Mouse (Mus musculus) hindbrain, embryonic 13.5 days (tissue): ENCODE measurements at regions not wholly inside any gene's neighbourhood (a gene's known extent, or its start where the extent isn't known, plus 50 kb on each side); places are given as distances from the start of the nearest gene placed in this dataset.

Experiments used
- ATAC-seq: fragments of 200-750 bp; cut with Nextera tagmentation; 2 replicates; pipeline ENCODE4 v1.8.0; 2017; ENCODE audit warnings: moderate TSS enrichment; ENCODE audit not compliant: low FRiP score
- H3K27ac ChIP-seq: fragments of 300-500 bp; sonication (generic); 2 replicates; pipeline ENCODE4 v1.5.1; 2015; ENCODE audit warnings: inconsistent platforms, mild to moderate bottlenecking, moderate library complexity
- H3K27me3 ChIP-seq: fragments of 300-500 bp; sonication (generic); 2 replicates; pipeline ENCODE4 v1.6.1; 2015; ENCODE audit warnings: mild to moderate bottlenecking, inconsistent platforms
- H3K36me3 ChIP-seq: fragments of 300-500 bp; sonication (generic); 2 replicates; pipeline ENCODE4 v1.6.1; 2015; ENCODE audit warnings: mild to moderate bottlenecking, inconsistent platforms
- H3K4me1 ChIP-seq: fragments of 300-500 bp; sonication (generic); replicated peaks from 2 replicates; pipeline ENCODE4 v1.6.1; 2015; ENCODE audit warnings: inconsistent platforms
- H3K4me2 ChIP-seq: fragments of 300-500 bp; sonication (generic); 2 replicates; pipeline ENCODE4 v1.6.1; 2015; ENCODE audit warnings: inconsistent platforms, mild to moderate bottlenecking, moderate library complexity
- H3K4me3 ChIP-seq: fragments of 300-500 bp; sonication (generic); 2 replicates; pipeline ENCODE4 v1.5.1; 2015; ENCODE audit warnings: mild to moderate bottlenecking, inconsistent platforms
- H3K9ac ChIP-seq: fragments of 300-500 bp; sonication (generic); 2 replicates; pipeline ENCODE4 v1.6.1; 2015; ENCODE audit warnings: mild to moderate bottlenecking, inconsistent platforms
- H3K9me3 ChIP-seq: fragments of 300-500 bp; sonication (generic); 2 replicates; pipeline ENCODE4 v1.6.1; 2016; ENCODE audit warnings: inconsistent platforms
- WGBS: fragments of 180-500 bp; shearing (Covaris S2); methylation state at CpG from one replicate; pipeline ENCODE4 v1.1.7; 2015; 5-methylcytosine and 5-hydroxymethylcytosine counted together

DNA sequence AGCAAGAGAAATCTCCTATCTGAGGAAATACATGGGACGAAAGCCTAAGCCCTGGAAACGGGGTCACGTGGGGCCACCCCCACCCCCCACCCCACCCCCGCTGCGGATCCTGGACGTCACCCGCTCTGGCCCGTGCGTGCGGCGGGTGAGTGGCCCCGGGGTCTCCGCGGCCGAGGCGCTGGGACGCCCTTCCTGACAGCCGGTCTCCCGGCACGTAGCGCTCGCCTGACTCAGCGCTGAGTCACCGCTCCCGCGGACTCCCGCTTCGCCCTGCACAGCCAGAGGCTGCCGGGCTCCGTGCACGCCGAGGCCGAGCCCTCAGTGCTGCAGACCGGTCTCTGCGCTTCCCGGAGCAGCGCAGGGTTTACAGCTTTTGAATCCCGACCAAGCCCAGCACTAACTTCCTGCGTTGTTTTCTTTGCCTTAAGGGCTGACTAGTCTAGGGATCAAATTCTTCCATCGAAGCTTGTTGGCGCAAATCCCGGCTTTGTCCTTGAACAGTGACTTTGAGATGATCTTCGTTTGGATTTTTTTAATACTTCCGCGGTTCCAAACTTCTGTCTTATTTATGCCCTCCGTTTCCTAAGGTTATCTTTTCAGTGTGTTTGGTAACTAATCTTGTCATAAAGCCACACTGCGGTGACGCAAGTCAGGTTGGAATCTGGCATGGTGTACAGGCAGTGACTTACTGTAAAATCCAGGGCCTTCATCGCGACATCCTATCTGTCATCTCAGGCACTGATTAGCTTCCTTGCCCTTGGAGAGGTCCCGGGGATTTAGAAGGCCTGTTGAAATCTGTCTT, 79.8 kb downstream of the Arrdc3 start:
- H3K4me2 ChIP-seq = peak overlapping the region; percentile 72
- H3K27ac ChIP-seq = peak overlapping the region; percentile 64
- no peaks in the 10 kb centered on the region for H3K36me3 ChIP-seq
- peak; percentile 99 for ATAC-seq
- peaks cover 5% of the 10 kb centered on the region for H3K4me1 ChIP-seq
- peak overlapping the region; percentile 77 for H3K9ac ChIP-seq
- H3K4me3 ChIP-seq = peak overlapping the region; percentile 57
- H3K27me3 ChIP-seq = peaks cover 12% of the 10 kb centered on the region
- WGBS = 6% methylated on average over 51 of the region's 51 CpGs
- H3K9me3 ChIP-seq = no peaks in the 10 kb centered on the region

DNA sequence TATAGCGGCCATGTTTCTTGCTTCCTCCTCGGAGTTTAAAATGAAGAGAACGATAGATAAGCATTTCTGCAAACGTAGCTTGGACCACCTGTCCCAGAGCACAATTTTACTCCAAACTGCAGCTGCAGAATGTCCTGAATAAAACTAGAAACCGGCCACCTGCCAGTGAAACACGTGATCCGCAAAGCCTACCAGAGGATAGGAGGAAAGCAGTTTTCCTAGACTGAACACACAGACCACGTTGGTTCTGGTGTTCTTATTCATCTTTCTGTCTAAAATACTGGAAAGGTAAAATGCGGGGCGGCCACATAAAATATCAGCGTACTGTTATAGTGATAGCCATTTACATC, 80.4 kb downstream of the Arrdc3 start:
- Histone ChIP-seq H3K4me2 (peak overlapping the region; percentile 72), H3K4me3 (no peak overlapping the region), H3K4me1 (peaks cover 5% of the 10 kb centered on the region), H3K9ac (peak overlapping the region; percentile 77; the same call in 1 of the 2 replicates), H3K27ac (no peak overlapping the region), H3K36me3 (no peaks in the 10 kb centered on the region), H3K9me3 (no peaks in the 10 kb centered on the region), H3K27me3 (peaks cover 12% of the 10 kb centered on the region)
- WGBS = 85% methylated on average over 11 of the region's 11 CpGs
- no peak for ATAC-seq

DNA sequence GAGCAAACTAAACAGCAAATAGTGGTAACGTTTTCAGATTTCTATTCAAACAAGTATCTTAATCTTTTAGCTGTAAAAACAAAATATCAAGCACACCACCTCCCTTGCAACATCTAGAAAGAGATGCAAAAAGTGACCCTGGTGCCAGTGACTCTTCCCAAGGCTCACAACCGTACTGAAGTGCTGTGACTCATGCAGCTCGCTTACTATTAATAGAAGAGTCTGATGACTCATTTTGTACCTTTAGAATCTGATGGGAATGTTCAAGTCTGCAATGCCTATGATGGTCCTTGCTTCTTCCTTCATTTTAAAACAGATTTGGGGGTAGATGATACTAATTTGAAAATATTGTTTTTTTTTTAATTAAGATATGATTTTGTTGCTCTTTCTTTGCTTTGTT, 88.5 kb downstream of the Arrdc3 start:
- no peak overlapping the region for H3K27ac ChIP-seq
- WGBS = 86% methylated on average over 3 of the region's 3 CpGs
- no peak overlapping the region for H3K9ac ChIP-seq
- H3K36me3 ChIP-seq = no peaks in the 10 kb centered on the region
- H3K27me3 ChIP-seq = no peaks in the 10 kb centered on the region
- no peak for ATAC-seq
- no peaks in the 10 kb centered on the region for H3K4me1 ChIP-seq
- H3K9me3 ChIP-seq = no peaks in the 10 kb centered on the region
- no peak overlapping the region for H3K4me2 ChIP-seq
- no peak overlapping the region for H3K4me3 ChIP-seq

DNA sequence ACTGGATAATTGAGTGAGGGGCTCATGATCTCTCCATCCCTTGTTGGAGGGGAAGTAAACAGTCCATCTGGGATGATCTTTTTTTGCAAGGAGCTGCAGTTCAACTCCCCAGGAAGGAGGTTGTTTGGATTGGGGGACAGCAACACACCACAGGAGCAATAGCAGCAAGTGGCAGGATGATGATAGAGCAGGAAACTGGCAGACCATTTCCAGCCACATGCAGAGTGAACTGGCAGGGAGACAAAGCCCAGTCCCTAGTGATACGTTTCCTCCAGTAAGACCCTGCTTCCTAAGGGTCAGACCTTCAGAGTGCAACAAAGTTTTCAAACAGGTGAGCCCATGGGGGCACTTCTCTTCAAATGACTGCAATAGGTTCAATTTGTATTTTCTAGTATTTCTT, 91.2 kb downstream of the Arrdc3 start:
- Histone ChIP-seq H3K27me3 (no peaks in the 10 kb centered on the region), H3K4me2 (no peak overlapping the region), H3K4me3 (no peak overlapping the region), H3K27ac (no peak overlapping the region), H3K9ac (no peak overlapping the region), H3K4me1 (no peaks in the 10 kb centered on the region), H3K9me3 (no peaks in the 10 kb centered on the region), H3K36me3 (no peaks in the 10 kb centered on the region)
- no peak for ATAC-seq
- 33% methylated on average over 1 of the region's 1 CpGs for WGBS

DNA sequence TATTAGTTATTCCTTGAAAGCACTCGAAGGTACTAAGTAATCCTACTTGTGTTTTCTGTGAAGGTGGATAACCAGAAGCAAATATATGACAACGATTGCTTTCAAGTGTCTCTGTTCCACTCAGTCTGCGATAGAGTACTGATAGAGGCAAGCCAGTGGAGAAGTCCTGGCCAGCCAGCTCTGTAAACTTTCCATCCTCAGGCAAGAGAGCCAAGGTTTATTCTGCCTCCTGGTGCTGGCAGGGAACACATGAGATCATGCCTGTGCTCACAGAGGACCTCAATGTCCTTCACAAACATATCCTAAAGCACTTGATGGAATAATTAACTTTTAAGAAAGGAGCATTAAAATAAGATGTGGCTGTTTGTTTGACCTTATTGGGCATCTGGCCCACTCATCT, 94.1 kb downstream of the Arrdc3 start:
- Histone ChIP-seq H3K36me3 (no peaks in the 10 kb centered on the region), H3K4me3 (no peak overlapping the region), H3K4me2 (no peak overlapping the region), H3K9ac (no peak overlapping the region), H3K27me3 (no peaks in the 10 kb centered on the region), H3K9me3 (no peaks in the 10 kb centered on the region), H3K27ac (no peak overlapping the region), H3K4me1 (no peaks in the 10 kb centered on the region)
- ATAC-seq = no peak
- 89% methylated on average over 3 of the region's 3 CpGs for WGBS

DNA sequence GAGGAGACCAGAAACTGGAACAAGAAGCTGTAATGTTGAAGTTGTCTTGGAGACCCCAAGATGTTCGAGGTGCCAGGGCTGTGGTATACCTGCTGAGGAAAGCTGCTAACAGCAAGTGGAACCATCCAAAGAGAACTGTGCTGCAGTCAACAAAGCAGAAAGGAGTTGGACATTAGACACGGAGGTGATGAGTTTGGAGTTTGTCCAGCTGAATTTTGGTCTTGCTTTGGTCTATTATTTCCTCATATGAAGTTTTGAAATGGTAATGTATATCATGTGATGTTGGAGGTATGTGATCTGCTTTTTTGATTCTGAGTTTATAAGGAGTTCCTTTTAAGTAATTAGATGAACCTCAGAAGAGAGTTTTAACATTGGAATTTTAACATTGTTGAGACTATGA, 98.0 kb downstream of the Arrdc3 start:
- Histone ChIP-seq H3K9me3 (no peaks in the 10 kb centered on the region), H3K27me3 (no peaks in the 10 kb centered on the region), H3K4me2 (no peak overlapping the region), H3K36me3 (no peaks in the 10 kb centered on the region), H3K27ac (no peak overlapping the region), H3K9ac (no peak overlapping the region), H3K4me3 (no peak overlapping the region), H3K4me1 (no peaks in the 10 kb centered on the region)
- 84% methylated on average over 2 of the region's 2 CpGs for WGBS
- no peak for ATAC-seq

DNA sequence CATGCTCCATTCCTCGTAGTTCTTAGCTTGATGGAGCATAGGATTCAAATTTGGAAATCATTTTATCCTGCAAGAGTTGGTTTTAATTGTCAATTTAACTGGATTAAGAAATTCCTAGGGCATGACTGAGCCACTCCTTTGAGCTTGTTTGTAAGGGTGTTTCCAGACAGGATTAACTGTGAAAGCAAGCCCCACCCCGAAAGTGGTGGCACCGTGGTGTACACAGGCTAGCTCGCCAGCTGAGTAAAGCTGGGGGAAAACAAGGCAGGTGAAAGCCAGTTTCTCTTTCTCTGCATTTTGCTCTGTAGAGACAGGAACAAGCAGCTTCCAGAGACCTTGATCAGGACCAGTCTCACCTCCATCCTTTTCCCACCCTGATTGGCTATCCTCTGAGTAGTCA, 103.5 kb downstream of the Arrdc3 start:
- no peaks in the 10 kb centered on the region for H3K27me3 ChIP-seq
- H3K4me3 ChIP-seq = no peak overlapping the region
- no peak for ATAC-seq
- no peaks in the 10 kb centered on the region for H3K9me3 ChIP-seq
- 67% methylated on average over 4 of the region's 4 CpGs for WGBS
- H3K9ac ChIP-seq = no peak overlapping the region
- no peaks in the 10 kb centered on the region for H3K4me1 ChIP-seq
- H3K36me3 ChIP-seq = no peaks in the 10 kb centered on the region
- H3K27ac ChIP-seq = no peak overlapping the region
- H3K4me2 ChIP-seq = no peak overlapping the region

DNA sequence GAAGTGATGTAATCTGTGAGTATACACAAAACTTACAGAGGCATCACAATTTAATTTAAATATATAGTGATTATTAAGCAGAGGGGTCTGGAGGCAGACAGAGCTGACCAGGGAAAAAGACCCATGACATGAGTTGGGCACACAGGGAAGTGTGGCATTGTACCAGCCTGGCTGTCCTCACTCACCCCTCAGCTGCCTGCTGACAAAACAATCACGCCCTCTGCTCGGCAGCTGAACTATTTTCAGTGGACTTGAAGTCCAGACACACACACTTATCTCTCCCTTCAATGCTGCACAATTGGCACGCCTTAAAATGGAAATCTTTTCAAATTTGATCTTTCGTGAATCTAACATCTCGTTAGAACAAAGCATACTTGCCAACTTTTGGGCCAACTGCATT, 106.6 kb downstream of the Arrdc3 start:
- no peaks in the 10 kb centered on the region for H3K4me1 ChIP-seq
- H3K9me3 ChIP-seq = no peaks in the 10 kb centered on the region
- no peak overlapping the region for H3K27ac ChIP-seq
- no peak overlapping the region for H3K4me3 ChIP-seq
- no peaks in the 10 kb centered on the region for H3K36me3 ChIP-seq
- H3K4me2 ChIP-seq = no peak overlapping the region
- H3K27me3 ChIP-seq = no peaks in the 10 kb centered on the region
- ATAC-seq = no peak
- 87% methylated on average over 5 of the region's 5 CpGs for WGBS
- H3K9ac ChIP-seq = no peak overlapping the region

DNA sequence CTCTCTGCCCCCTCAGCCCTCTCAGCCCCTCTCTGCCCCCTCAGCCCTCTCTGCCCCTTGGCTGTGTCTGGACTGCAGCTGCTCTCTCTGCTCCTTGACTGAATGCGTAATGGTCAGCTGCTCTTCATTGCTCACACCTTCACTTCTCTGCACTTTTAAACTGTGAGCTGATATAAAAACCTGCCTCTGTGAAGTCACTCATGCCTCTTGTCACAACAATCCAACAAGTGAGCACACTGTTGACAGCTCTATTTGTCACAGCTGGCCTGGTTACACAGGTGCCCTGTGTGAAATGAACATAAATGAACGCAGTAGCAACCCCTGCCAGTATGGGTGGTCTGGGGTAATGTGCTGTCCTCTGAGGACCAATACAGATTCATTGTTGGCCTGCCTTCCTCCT, 109.2 kb downstream of the Arrdc3 start:
- no peak overlapping the region for H3K4me3 ChIP-seq

DNA sequence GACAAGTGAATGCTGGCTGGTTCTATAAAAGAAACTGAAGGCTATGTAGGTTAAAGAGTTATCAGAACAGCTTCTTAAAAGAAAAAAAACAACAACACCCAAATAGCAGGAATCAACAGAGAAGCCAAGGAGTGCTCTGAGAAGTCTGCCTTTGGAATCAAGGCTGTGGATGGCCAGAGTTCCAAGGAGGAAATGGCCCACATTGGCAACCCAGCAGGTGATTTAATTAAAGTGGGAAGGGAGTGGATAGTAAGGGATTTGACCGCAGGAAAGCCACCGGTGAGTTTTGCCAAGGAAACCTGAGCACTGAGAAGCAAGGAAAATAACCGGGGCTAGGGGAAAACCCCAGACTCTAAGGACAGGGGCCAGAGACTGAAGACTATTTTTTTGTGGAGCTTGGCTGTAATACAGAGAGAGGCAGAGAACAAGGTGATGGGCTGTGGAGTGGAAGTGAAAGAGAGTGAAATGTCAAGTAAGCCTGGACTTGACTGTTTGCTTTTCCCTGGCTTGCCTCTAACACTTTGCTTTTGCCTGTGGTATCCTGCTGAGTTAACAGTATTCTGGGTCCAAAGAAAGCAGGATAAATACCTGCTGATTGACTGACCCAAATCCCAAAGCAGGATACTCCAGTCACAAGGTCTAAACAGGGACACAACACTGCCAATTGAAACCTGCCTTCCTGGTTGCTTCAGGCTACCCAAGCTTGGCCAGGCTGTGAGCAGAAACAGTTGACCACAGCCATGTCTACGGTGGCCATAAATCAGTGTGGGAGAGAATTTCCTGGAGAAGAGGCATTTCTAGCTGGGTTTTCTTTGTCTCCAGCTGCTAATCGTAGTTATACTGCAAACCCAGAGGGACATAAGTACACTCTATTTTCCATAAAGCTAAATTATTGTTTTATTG, 125.9 kb downstream of the Arrdc3 start:
- H3K9ac ChIP-seq = no peak overlapping the region
- H3K9me3 ChIP-seq = no peaks in the 10 kb centered on the region
- H3K4me3 ChIP-seq = no peak overlapping the region
- 57% methylated on average over 5 of the region's 5 CpGs for WGBS
- H3K36me3 ChIP-seq = no peaks in the 10 kb centered on the region
- H3K27ac ChIP-seq = no peak overlapping the region
- H3K4me1 ChIP-seq = no peaks in the 10 kb centered on the region
- no peak overlapping the region for H3K4me2 ChIP-seq
- no peaks in the 10 kb centered on the region for H3K27me3 ChIP-seq
- ATAC-seq = no peak

More for the DNA sequence above, 109.2 kb downstream of the Arrdc3 start:
- ATAC-seq = no peak
- H3K27me3 ChIP-seq = no peaks in the 10 kb centered on the region
- 65% methylated on average over 2 of the region's 2 CpGs for WGBS
- no peaks in the 10 kb centered on the region for H3K36me3 ChIP-seq
- no peak overlapping the region for H3K9ac ChIP-seq
- no peak overlapping the region for H3K27ac ChIP-seq
- H3K9me3 ChIP-seq = no peaks in the 10 kb centered on the region
- no peak overlapping the region for H3K4me2 ChIP-seq
- H3K4me1 ChIP-seq = no peaks in the 10 kb centered on the region

DNA sequence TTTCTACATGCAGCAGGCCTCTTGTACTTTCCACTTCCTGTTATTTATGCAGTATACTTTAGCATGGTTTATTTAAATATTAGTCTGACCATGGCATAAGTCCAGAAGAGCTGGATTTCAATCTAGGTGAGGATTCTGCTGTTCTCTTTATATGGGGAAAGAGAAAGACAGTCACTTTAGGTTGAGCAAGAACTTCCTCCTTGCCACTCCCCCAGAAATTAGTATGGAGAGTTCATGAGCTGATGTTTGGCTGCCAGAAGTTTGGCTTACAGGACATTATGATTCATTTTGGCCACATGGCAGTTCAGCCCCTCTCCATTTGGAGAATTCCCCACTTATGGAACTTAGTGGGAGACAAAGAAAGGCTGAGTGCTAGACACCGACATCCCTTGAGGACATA, 130.8 kb downstream of the Arrdc3 start:
- Histone ChIP-seq H3K4me1 (no peaks in the 10 kb centered on the region), H3K9ac (no peak overlapping the region), H3K4me2 (no peak overlapping the region), H3K9me3 (no peaks in the 10 kb centered on the region), H3K27ac (no peak overlapping the region), H3K27me3 (no peaks in the 10 kb centered on the region), H3K4me3 (no peak overlapping the region), H3K36me3 (no peaks in the 10 kb centered on the region)
- 97% methylated on average over 1 of the region's 1 CpGs for WGBS
- ATAC-seq = no peak

DNA sequence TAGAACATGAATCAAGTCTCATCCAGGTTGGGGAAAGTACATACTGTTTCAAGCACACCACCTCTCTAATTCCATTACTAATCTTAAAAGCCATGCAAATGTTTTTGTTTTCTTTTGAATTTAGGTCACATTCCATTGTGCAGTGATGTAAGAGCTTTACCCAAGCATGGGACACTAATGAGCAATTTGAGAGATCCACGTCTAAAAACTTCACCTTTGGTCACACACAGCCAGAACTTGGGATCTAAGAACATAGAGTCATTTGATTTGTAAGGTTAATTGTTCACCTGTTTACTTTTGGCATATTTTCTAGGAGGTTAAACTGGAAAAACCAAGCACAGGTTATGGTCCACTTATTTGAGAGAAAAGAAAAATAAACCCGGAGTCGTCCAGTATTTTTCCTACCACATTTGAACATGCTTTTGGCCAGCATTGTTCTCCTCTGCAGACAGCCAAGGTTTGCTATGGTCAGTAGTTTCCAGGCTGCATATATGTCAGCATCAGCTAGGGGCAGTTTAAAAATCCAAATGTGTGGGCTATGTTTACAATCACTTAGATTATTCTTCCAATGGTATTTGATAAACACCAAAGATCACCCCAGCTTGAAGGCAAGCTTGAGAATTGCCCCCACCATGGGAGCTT, 137.0 kb downstream of the Arrdc3 start:
- Histone ChIP-seq H3K36me3 (no peaks in the 10 kb centered on the region), H3K27ac (no peak overlapping the region), H3K4me2 (no peak overlapping the region), H3K4me3 (no peak overlapping the region), H3K4me1 (no peaks in the 10 kb centered on the region), H3K9ac (no peak overlapping the region), H3K9me3 (no peaks in the 10 kb centered on the region), H3K27me3 (no peaks in the 10 kb centered on the region)
- 78% methylated on average over 3 of the region's 3 CpGs for WGBS
- ATAC-seq = no peak
